Mouse (Mus musculus): ENCODE data around the gene Znrf1.

Znrf1 gene

GRCm38 (mm10) chr8:111604986-111605385 is 69.1 kb downstream of the Znrf1 start:
- DNase-seq: no peak

- no peak for DNase-seq
These were observed 71.1 kb downstream of the Znrf1 start for GRCm38 (mm10) chr8:111606961-111607360.

GRCm38 (mm10) chr8:111607414-111607813 is 71.5 kb downstream of the Znrf1 start:
- no peak for DNase-seq

- no peak for DNase-seq
These were observed 77.3 kb downstream of the Znrf1 start for GRCm38 (mm10) chr8:111613181-111613580.

- DNase-seq: no peak
These were observed 79.1 kb downstream of the Znrf1 start for GRCm38 (mm10) chr8:111614786-111615701.

GRCm38 (mm10) chr8:111617812-111618211 is 81.9 kb downstream of the Znrf1 start:
- DNase-seq: no peak

GRCm38 (mm10) chr8:111618273-111618672 is 82.4 kb downstream of the Znrf1 start:
- no peak for DNase-seq

- no peak for DNase-seq
These were observed 84.0 kb downstream of the Znrf1 start for GRCm38 (mm10) chr8:111619936-111620335.

GRCm38 (mm10) chr8:111622104-111622503 is 86.2 kb downstream of the Znrf1 start:
- no peak for DNase-seq

GRCm38 (mm10) chr8:111622553-111622952 is 86.7 kb downstream of the Znrf1 start:
- no peak for DNase-seq

GRCm38 (mm10) chr8:111624081-111624852 is 88.4 kb downstream of the Znrf1 start:
- peak; percentile 47 for DNase-seq

GRCm38 (mm10) chr8:111624853-111625221 is 88.9 kb downstream of the Znrf1 start:
- DNase-seq: no peak

GRCm38 (mm10) chr8:111625694-111626527 is 90.0 kb downstream of the Znrf1 start:
- DNase-seq: no peak

GRCm38 (mm10) chr8:111626528-111626820 is 90.6 kb downstream of the Znrf1 start:
- no peak for DNase-seq

- DNase-seq: no peak
These were observed 91.0 kb downstream of the Znrf1 start for GRCm38 (mm10) chr8:111626933-111627332.

- no peak for DNase-seq
These were observed 92.0 kb downstream of the Znrf1 start for GRCm38 (mm10) chr8:111627923-111628322.

- DNase-seq: no peak
These were observed 92.5 kb downstream of the Znrf1 start for GRCm38 (mm10) chr8:111628401-111628800.

- DNase-seq: no peak
These were observed 93.1 kb downstream of the Znrf1 start for GRCm38 (mm10) chr8:111628894-111629501.

GRCm38 (mm10) chr8:111630105-111630521 is 94.2 kb downstream of the Znrf1 start, which contains the start of gene Ldhd:
TSS of gene Ldhd (minus strand) at chr8:111630374.
- DNase-seq: no peak

- no peak for DNase-seq
These were observed 95.7 kb downstream of the Znrf1 start for GRCm38 (mm10) chr8:111631589-111631988.

GRCm38 (mm10) chr8:111632976-111633375 is 97.1 kb downstream of the Znrf1 start:
- DNase-seq: no peak

GRCm38 (mm10) chr8:111638086-111638485 is 102.2 kb downstream of the Znrf1 start:
- DNase-seq: no peak

- no peak for DNase-seq
These were observed 105.2 kb downstream of the Znrf1 start for GRCm38 (mm10) chr8:111641064-111641463.
